Mouse (Mus musculus) kidney, adult 18-20 months (tissue): ENCODE data around the gene Lcn2.

Experiments
- DNase-seq: peaks from one replicate; pipeline ENCODE4 v3.0.0; 2021

The Lcn2 gene

GRCm38 (mm10) chr2:32387706-32388490, at the start of gene Lcn2:
TSS of gene Lcn2 (minus strand) at chr2:32388252.
- no peak for DNase-seq

GRCm38 (mm10) chr2:32437612-32438166, 49.6 kb upstream of the Lcn2 start:
- DNase-seq, result no peak

GRCm38 (mm10) chr2:32436686-32437372, 48.8 kb upstream of the Lcn2 start:
- peak; percentile 31 for DNase-seq

- DNase-seq, result peak; percentile 66
Observed at GRCm38 (mm10) chr2:32430701-32431676, 42.9 kb upstream of the Lcn2 start.

- no peak for DNase-seq
Observed at GRCm38 (mm10) chr2:32429215-32429891, 41.3 kb upstream of the Lcn2 start.

- no peak for DNase-seq
Observed at GRCm38 (mm10) chr2:32428262-32428722, 40.2 kb upstream of the Lcn2 start.

GRCm38 (mm10) chr2:32427720-32428119, 39.7 kb upstream of the Lcn2 start:
- DNase-seq, result no peak

- DNase-seq, result no peak
Observed at GRCm38 (mm10) chr2:32426141-32426540, 38.1 kb upstream of the Lcn2 start.

- no peak for DNase-seq
Observed at GRCm38 (mm10) chr2:32425568-32425967, 37.5 kb upstream of the Lcn2 start.

GRCm38 (mm10) chr2:32424796-32425195, 36.7 kb upstream of the Lcn2 start:
- no peak for DNase-seq

- peak; percentile 85 for DNase-seq
Observed at GRCm38 (mm10) chr2:32423481-32424331, 35.7 kb upstream of the Lcn2 start.

- DNase-seq, result peak; percentile 73
Observed at GRCm38 (mm10) chr2:32421851-32422251, 33.8 kb upstream of the Lcn2 start.

- DNase-seq, result no peak
Observed at GRCm38 (mm10) chr2:32420647-32421046, 32.6 kb upstream of the Lcn2 start.

- no peak for DNase-seq
Observed at GRCm38 (mm10) chr2:32420066-32420608, 32.1 kb upstream of the Lcn2 start.

GRCm38 (mm10) chr2:32419359-32419758, 31.3 kb upstream of the Lcn2 start:
- DNase-seq, result peak; percentile 88

GRCm38 (mm10) chr2:32418430-32419151, 30.5 kb upstream of the Lcn2 start:
- DNase-seq, result peak; percentile 63

- DNase-seq, result no peak
Observed at GRCm38 (mm10) chr2:32417486-32417885, 29.4 kb upstream of the Lcn2 start.

- DNase-seq, result no peak
Observed at GRCm38 (mm10) chr2:32416556-32416955, 28.5 kb upstream of the Lcn2 start.

- DNase-seq, result no peak
Observed at GRCm38 (mm10) chr2:32415801-32416200, 27.7 kb upstream of the Lcn2 start.

GRCm38 (mm10) chr2:32413936-32414335, 25.9 kb upstream of the Lcn2 start:
- peak; percentile 54 for DNase-seq
